Mouse (Mus musculus): ENCODE results near the gene Adamts2. TPM values are rescaled to one million over a fixed set of nuclear protein-coding genes. Genes with fewer than 3 reads are reported as not detected.

The Adamts2 gene
- 49.5 TPM for polyA plus RNA-seq (2014; fragmentation: Illumina TruSeq; extraction: RNeasy Lipid Tissue Mini Kit (QIAGEN cat#74804))

DNA sequence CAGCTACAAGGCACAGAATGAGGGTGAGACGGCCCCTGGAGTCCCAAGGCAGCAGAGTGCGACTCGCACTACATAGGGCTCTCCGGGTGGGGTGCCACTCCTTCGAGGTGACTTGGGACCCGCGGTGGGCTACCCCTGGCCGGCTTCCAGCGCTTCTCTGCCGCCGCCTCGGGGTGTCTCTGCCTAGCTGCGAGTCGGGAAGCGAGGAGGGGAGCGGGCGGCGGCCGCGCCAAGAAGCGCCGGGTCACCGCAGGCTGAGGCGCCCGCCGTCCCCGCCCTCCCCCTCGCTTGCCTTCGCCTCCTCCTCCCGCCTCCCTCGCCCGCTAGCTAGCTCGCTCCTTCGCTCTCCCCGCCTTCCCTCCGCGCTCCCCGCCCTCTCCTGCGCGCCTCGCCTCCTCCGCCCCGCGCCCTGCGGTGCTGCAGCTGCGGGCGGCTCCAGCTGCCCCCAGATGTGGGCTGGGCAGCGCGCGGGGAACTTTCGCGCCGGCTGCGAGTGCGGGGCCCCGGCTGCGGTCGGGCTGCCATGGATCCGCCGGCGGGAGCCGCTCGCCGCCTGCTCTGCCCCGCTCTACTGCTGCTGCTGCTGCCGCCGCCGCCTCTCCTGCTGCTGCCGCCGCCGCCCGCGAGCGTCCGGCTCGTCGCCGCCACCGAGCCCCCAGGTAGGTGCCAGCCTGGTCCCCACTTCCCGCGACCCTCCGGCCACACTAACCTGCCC, at the start of gene Adamts2:
Adamts2 (plus strand) TSS at position 444 of the 715 bp plus-strand sequence.

DNA sequence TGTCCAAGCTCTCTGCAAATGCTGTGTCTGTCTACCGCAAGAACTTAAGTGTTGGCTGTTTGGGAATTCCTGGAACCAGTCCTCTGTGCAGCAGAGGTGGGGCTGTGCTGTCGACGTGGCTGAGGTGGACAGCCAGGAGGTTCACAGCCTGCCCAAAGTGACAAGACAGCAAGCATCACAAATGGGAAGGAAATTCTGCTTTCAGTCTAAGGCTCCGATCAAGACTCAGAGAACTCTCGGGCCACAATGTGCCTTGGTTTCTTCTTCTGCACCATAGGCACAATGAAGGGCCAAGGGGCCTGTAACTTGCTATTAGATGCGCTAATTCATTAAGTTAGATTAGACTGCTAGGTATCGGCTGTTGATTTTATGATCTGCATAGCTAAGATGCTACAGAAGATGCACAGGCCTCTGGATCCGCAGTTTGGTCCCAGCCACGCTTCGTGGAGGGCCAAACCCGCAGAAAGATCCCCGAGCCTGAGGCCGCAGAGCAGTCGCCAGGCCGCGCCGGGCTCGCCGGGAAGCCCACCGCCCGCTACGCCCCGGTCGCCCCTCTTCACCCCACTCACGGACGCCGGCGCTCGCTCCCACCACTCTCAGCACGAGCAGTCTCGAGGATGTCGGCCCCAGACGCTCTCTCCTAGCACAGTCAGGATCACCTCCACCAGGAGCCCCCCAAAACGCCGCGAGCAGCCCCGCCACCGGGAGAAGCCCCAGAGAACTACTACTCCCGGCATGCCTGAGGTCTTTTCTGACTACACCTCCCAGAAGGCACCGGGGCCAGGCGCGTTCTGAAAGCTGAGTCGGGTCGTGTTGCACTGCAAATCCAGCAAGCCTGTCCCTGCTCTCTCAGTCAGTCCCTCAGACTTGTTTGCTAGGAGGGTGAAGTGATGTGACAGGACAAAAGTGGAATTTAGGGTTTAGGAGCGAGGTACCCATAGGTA, 225.4 kb downstream of the Adamts2 start, which contains the start of gene Zfp354c:
Zfp354c (minus strand) TSS at position 715 of the 944 bp plus-strand sequence.

DNA sequence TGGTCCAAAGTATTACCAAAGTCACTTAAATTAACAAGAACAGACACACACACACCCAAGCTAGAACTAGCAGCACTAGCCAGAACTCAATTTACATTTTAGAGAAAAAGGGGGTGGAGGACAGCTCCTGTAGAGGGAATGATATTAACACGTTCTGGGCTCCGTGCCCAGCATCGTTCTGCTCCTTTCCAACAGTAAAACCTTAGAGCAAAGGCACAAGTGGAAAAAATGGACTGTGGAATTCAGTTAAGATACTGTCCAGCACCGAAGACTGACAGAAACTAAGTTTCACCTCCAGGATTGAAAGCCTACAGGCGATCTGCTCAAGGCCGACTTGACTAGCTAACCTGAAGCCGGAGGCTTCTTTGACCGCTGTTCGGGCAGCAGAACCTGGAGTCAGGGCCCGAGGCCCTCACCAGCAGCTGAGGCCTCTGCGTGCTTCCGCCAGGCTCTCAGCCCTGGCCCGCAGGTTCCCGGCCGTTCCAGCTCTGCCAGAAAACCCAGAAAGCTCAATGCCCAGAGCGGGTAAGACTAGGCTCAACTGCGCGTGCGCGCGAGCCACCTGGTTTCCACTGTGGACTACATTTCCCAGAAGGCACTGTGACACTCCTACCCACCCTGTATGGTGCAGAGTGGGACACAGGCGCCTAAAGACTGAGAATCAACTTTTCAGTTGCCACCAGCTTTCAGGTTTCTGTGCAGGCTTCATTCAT, 239.3 kb downstream of the Adamts2 start, which contains the start of gene Zfp879:
Zfp879 (minus strand) TSS at position 530 of the 713 bp plus-strand sequence.

DNA sequence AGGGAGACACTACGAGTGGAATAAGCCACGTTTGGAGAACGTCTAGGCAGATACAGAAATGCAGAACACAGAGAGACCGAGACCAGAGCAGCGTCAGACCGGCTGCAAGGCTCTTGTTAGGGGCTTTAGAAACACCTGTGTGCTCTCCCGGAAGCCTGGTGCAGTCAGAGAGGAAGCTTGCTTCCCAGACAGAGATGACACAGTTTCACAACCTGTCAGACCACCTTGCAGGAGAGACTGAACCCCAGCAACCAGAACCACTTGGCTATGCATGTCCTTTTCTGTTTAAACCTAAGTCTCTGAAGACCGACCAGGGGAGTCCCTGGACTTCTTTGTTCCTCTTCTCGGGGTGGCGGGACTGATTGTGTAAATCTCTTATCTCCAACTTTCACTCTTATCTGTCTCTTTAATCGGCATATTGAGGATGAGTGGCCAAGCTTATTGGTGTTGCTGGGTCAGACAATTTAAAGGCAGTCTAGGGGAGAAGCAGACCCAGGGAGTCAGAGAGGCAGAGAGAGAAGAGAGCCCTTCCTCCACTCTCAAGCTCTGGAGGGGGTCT, 248.4 kb downstream of the Adamts2 start, which contains the start of gene Grm6:
Grm6 (plus strand) TSS at position 509 of the 559 bp plus-strand sequence.

Other genes with a start within 250 kb of the Adamts2 start
- gene Cby3, start 247.6 kb upstream of the Adamts2 start, polyA plus RNA-seq (2014; fragmentation: Illumina TruSeq; extraction: RNeasy Lipid Tissue Mini Kit (QIAGEN cat#74804)), result not detected
- 1,085 TPM for gene Hnrnph1, start 225.1 kb upstream of the Adamts2 start, polyA plus RNA-seq (2014; fragmentation: Illumina TruSeq; extraction: RNeasy Lipid Tissue Mini Kit (QIAGEN cat#74804))
- 43.7 TPM for gene Rufy1, start 171.0 kb upstream of the Adamts2 start, polyA plus RNA-seq (2014; fragmentation: Illumina TruSeq; extraction: RNeasy Lipid Tissue Mini Kit (QIAGEN cat#74804))
- 49.8 TPM for gene Zfp354c, start 225.6 kb downstream of the Adamts2 start, polyA plus RNA-seq (2014; fragmentation: Illumina TruSeq; extraction: RNeasy Lipid Tissue Mini Kit (QIAGEN cat#74804))
- gene Zfp879, start 239.5 kb downstream of the Adamts2 start, polyA plus RNA-seq (2014; fragmentation: Illumina TruSeq; extraction: RNeasy Lipid Tissue Mini Kit (QIAGEN cat#74804)), result 1.9 TPM
- gene Grm6, start 248.6 kb downstream of the Adamts2 start, polyA plus RNA-seq (2014; fragmentation: Illumina TruSeq; extraction: RNeasy Lipid Tissue Mini Kit (QIAGEN cat#74804)), result not detected

Measured in ovary, adult 10 weeks (tissue).